Mouse (Mus musculus) macrophage (primary cell): ENCODE data around the gene Inpp4b. TPM values are rescaled to one million over a fixed set of nuclear protein-coding genes. Genes with fewer than 3 reads are reported as not detected.
"Not testable (repeated sequence)": the region's sequence is repeated elsewhere in the genome, so short reads cannot be mapped to it uniquely, and the experiment has no call there.

Source experiments
- H3K27ac ChIP-seq: fragments of 350-480 bp; formaldehyde crosslinking; 2 replicates; pipeline ENCODE4 v1.9.0; 2021
- H3K36me3 ChIP-seq: fragments of 350-480 bp; formaldehyde crosslinking; 2 replicates; pipeline ENCODE4 v1.9.0; 2021; ENCODE audit errors: inconsistent target
- H3K4me3 ChIP-seq: fragments of 350-480 bp; formaldehyde crosslinking; 2 replicates; pipeline ENCODE4 v1.9.0; 2021; ENCODE audit errors: inconsistent target
- H3K79me2 ChIP-seq: fragments of 350-480 bp; formaldehyde crosslinking; 2 replicates; pipeline ENCODE4 v1.9.0; 2021; ENCODE audit errors: inconsistent target
- WGBS: methylation state at CpG from one replicate; pipeline ENCODE4 v1.1.7; 2026; ENCODE audit warnings: inconsistent platforms; ENCODE audit not compliant: missing documents; 5-methylcytosine and 5-hydroxymethylcytosine counted together
- polyA plus RNA-seq: library from polyadenylated mRNA; stranded (reverse); fragments of 250-400 nt; gene quantifications from 3 replicates; pipeline ENCODE4 v1.2.4, GENCODE M21; 2018; ENCODE audit warnings: inconsistent platforms

Inpp4b gene
- polyA plus RNA-seq, 1 experiment from 2014 or later, result 0.29 TPM

DNA sequence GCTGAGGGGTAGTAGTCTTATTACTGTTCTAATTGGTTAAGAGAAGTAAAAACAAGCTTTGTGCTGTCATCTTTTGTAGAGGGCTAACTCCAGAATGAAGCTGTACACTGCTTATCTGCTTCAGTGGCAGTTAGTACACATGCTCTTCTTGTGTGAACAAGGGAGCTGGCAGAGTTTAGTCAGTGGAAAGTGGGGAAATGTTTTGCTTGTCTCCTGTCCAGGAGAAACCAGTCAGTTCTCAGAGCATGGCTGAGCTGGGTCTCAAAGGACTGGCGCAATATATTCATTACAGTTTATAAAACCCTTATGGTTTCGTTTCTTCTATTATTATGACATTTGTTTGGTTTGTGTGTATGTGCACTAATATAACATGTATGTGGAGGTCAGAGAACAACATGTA lies 610.7 kb downstream of the Inpp4b start:
- Histone ChIP-seq H3K36me3 (no peaks in the 10 kb centered on the region), H3K4me3 (no peak overlapping the region), H3K79me2 (no peaks in the 10 kb centered on the region), H3K27ac (no peak overlapping the region)
- 97% methylated on average over 2 of the region's 2 CpGs for WGBS

DNA sequence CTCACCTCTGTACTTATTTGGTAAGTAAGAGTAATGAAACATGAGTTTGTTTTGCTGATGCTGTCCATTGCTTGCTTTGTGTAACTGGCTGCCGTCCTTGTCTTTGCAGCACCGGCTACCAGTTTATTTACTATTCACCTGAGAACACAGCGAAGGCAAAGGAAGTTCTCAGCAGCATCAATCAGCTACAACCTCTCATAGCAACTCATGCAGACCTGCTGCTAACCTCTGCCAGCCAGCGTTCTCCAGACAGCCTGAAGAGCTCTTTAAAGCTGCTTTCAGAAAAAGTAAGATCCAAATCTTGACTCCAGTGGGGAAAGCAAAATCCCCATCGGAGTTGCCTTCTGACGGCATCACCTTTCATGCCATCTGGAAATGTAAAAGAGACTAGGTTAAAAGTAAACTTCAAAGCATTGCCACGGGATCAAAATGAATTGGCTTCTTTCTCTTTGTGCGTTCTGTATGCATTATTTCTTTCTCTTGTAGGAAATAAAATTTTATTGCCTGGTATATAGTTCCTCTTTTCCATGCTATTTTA lies 642.8 kb downstream of the Inpp4b start:
- Histone ChIP-seq H3K27ac (no peak overlapping the region), H3K79me2 (no peaks in the 10 kb centered on the region), H3K4me3 (no peak overlapping the region), H3K36me3 (no peaks in the 10 kb centered on the region)
- 93% methylated on average over 8 of the region's 8 CpGs for WGBS

GRCm38 (mm10) chr8:81992966-81993365 lies 650.6 kb downstream of the Inpp4b start:
- Histone ChIP-seq H3K4me3 (no peak overlapping the region), H3K36me3 (no peaks in the 10 kb centered on the region), H3K79me2 (no peaks in the 10 kb centered on the region), H3K27ac (no peak overlapping the region)
- WGBS, result 83% methylated on average over 3 of the region's 3 CpGs

GRCm38 (mm10) chr8:81996239-81996638 lies 653.9 kb downstream of the Inpp4b start:
- Histone ChIP-seq H3K27ac (no peak overlapping the region), H3K4me3 (no peak overlapping the region), H3K79me2 (no peaks in the 10 kb centered on the region), H3K36me3 (no peaks in the 10 kb centered on the region)
- 98% methylated on average over 3 of the region's 3 CpGs for WGBS

GRCm38 (mm10) chr8:81996823-81997222 lies 654.5 kb downstream of the Inpp4b start:
- 92% methylated on average over 1 of the region's 1 CpGs for WGBS
- no peak overlapping the region for H3K27ac ChIP-seq
- H3K4me3 ChIP-seq, result no peak overlapping the region
- H3K36me3 ChIP-seq, result no peaks in the 10 kb centered on the region
- no peaks in the 10 kb centered on the region for H3K79me2 ChIP-seq

DNA sequence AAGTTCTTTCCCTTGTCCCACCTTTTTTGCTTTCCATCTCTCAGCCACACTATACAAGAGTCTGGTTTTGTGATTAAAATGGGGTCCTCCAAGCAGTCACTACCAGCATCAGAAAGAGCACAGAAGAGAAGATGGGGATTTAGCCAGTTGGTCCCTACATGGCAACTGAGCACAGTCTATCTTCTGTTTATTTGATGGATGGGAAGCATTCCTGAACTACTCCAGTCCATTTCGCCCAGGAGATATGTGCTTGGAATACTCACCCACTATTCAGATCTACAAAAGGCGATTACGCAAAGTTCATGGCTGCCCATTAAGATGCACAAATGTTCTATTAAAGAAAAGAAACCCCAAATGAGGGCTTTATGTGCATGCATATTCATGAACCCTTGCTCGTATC lies 661.8 kb downstream of the Inpp4b start:
- no peak overlapping the region for H3K4me3 ChIP-seq
- H3K36me3 ChIP-seq, result no peaks in the 10 kb centered on the region
- 96% methylated on average over 4 of the region's 4 CpGs for WGBS
- H3K79me2 ChIP-seq, result no peaks in the 10 kb centered on the region
- H3K27ac ChIP-seq, result no peak overlapping the region

DNA sequence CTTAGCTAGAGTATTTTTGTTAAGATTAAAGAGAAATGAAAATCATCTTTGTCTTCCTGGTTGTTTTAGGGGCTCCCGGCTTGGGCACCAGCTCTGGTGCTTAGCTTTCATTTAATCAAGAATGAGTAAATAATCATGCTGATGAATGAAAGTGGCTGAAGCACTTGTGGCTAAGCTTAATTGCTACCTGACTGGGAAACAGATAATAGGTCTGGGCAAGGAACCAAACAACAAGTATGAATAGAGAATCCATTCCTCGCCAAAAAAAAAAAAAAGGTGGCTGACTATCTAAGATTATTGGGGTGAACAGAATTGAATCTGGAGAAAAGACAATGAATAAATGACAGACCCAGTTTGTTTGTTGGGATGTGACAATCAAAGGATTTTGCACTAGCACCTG lies 663.1 kb downstream of the Inpp4b start:
- Histone ChIP-seq H3K4me3 (no peak overlapping the region), H3K79me2 (no peaks in the 10 kb centered on the region), H3K27ac (no peak overlapping the region), H3K36me3 (no peaks in the 10 kb centered on the region)
- WGBS, result 93% methylated on average over 2 of the region's 2 CpGs

GRCm38 (mm10) chr8:82017792-82018191 lies 675.4 kb downstream of the Inpp4b start:
- Histone ChIP-seq H3K79me2 (no peaks in the 10 kb centered on the region), H3K4me3 (no peak overlapping the region), H3K27ac (no peak overlapping the region), H3K36me3 (no peaks in the 10 kb centered on the region)
- 84% methylated on average over 5 of the region's 5 CpGs for WGBS

DNA sequence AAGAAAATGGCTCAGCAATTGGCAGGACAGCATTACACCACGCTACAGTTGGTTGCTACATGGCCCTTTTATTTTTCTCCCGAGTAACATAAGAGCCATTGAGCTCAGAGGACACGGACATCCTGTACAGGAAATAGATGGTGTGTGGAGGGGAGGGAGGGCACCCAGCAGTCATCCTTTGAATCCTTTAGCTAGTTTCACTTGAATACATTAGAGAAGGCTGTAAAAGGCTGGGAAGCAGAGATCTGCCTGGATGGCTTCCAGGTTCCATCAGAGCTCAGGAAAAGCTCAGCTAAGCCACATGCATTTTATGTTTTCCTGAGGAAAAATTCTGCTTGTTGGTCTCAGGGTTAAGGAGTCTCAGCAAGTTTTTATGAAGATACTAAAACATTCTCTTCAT lies 685.0 kb downstream of the Inpp4b start:
- 20% methylated on average over 3 of the region's 3 CpGs for WGBS
- H3K27ac ChIP-seq, result no peak overlapping the region
- no peak overlapping the region for H3K4me3 ChIP-seq
- no peaks in the 10 kb centered on the region for H3K36me3 ChIP-seq
- no peaks in the 10 kb centered on the region for H3K79me2 ChIP-seq

DNA sequence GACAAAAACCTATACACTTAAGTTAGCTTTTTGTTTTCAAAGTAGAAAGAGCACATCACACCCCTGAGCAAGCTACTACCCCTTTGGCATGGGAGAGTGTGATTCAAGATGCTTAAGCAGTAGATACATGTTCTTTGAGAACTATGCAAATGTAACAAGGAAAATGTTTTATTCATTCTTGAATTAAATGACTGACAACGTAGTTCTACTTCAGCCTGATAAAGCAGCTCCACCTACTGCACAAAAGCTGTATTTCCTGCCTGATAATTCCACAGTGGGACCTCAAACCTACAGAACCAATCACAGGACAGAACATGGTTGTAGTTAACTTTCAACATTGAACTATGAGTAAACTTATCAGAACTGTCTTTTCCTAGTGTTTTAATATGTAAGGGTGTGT lies 686.5 kb downstream of the Inpp4b start:
- Histone ChIP-seq H3K27ac (no peak overlapping the region), H3K79me2 (no peaks in the 10 kb centered on the region), H3K4me3 (no peak overlapping the region), H3K36me3 (no peaks in the 10 kb centered on the region)
- WGBS, result 38% methylated on average over 1 of the region's 1 CpGs

- not testable (repeated sequence) for H3K4me3 ChIP-seq, H3K27ac ChIP-seq, H3K36me3 ChIP-seq, H3K79me2 ChIP-seq
Measured at GRCm38 (mm10) chr8:82032035-82032434, 689.7 kb downstream of the Inpp4b start.

- 83% methylated on average over 3 of the region's 3 CpGs for WGBS
- no peaks in the 10 kb centered on the region for H3K79me2 ChIP-seq
- no peak overlapping the region for H3K27ac ChIP-seq
- H3K36me3 ChIP-seq, result no peaks in the 10 kb centered on the region
- no peak overlapping the region for H3K4me3 ChIP-seq
Measured at GRCm38 (mm10) chr8:82054030-82054429, 711.7 kb downstream of the Inpp4b start.

- Histone ChIP-seq H3K4me3 (no peak overlapping the region), H3K27ac (no peak overlapping the region), H3K79me2 (no peaks in the 10 kb centered on the region), H3K36me3 (no peaks in the 10 kb centered on the region)
- 96% methylated on average over 3 of the region's 3 CpGs for WGBS
Measured at GRCm38 (mm10) chr8:82067619-82068018, 725.3 kb downstream of the Inpp4b start.

DNA sequence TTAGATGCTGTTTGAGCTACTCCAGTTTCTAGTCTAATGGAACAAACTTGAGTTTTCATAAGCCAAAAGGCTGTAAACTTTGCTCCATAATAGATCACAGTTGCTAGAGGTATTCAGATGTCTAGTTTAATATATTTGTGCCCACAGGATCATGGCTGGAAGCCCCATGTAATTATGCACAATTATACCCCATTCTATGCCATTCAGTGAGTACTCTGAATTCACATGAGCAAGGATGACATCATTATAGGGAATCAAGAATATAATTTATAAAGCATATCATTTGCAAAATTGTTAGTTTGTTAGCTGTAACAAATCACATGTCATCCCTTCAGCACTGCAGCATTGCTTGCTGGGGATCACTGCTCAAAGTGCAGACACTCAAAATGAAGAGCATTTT lies 736.9 kb downstream of the Inpp4b start:
- Histone ChIP-seq H3K79me2 (no peaks in the 10 kb centered on the region), H3K36me3 (no peaks in the 10 kb centered on the region), H3K4me3 (no peak overlapping the region), H3K27ac (no peak overlapping the region)

- WGBS, result 100% methylated on average over 7 of the region's 7 CpGs
- H3K36me3 ChIP-seq, H3K4me3 ChIP-seq, H3K79me2 ChIP-seq, H3K27ac ChIP-seq: not testable (repeated sequence)
Measured at GRCm38 (mm10) chr8:82086631-82087030, 744.3 kb downstream of the Inpp4b start.

DNA sequence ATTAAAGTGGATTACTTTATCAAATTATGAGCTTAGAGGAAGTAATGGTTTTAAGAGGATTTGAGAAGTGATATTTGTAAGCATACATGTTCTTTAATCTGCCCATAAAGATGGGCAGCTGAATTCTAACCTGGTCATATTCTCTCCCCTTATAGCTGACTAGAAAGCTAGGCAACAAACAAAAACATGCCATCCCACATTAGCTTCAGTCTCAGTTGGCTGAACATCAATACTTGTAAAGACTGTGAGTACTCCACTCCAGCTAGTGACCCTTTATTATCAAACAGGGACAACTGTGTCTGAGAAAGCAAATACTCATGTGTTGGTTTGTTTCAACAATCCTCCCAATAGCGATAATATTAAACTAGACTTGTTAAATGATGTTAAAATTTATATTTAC lies 748.5 kb downstream of the Inpp4b start:
- no peaks in the 10 kb centered on the region for H3K36me3 ChIP-seq
- no peak overlapping the region for H3K27ac ChIP-seq
- H3K79me2 ChIP-seq, result no peaks in the 10 kb centered on the region
- WGBS, result 100% methylated on average over 1 of the region's 1 CpGs
- no peak overlapping the region for H3K4me3 ChIP-seq
